Mouse (Mus musculus) CD4-positive, CD25-positive, alpha-beta regulatory T cell, adult 2 months (primary cell): ENCODE measurements around the gene Lrmda.

Source experiments
- DNase-seq: peaks from one replicate; pipeline ENCODE4 v3.0.0-alpha.2; 2012; ENCODE audit warnings: low read depth, low spot score

Lrmda gene

GRCm38 (mm10) chr14:22509747-22510530 is 490.4 kb downstream of the Lrmda start:
- no peak for DNase-seq

- DNase-seq, result no peak
Observed at GRCm38 (mm10) chr14:22510531-22510785, 490.9 kb downstream of the Lrmda start.

- DNase-seq, result no peak
Observed at GRCm38 (mm10) chr14:22514362-22515084, 495.0 kb downstream of the Lrmda start.

GRCm38 (mm10) chr14:22530706-22531105 is 511.2 kb downstream of the Lrmda start:
- no peak for DNase-seq

- no peak for DNase-seq
Observed at GRCm38 (mm10) chr14:22533501-22533900, 514.0 kb downstream of the Lrmda start.

- no peak for DNase-seq
Observed at GRCm38 (mm10) chr14:22545887-22546675, 526.6 kb downstream of the Lrmda start.

- DNase-seq, result no peak
Observed at GRCm38 (mm10) chr14:22546676-22546984, 527.1 kb downstream of the Lrmda start.

GRCm38 (mm10) chr14:22548286-22548685 is 528.8 kb downstream of the Lrmda start:
- DNase-seq, result no peak

- no peak for DNase-seq
Observed at GRCm38 (mm10) chr14:22549166-22549565, 529.7 kb downstream of the Lrmda start.

GRCm38 (mm10) chr14:22552358-22552757 is 532.8 kb downstream of the Lrmda start:
- DNase-seq, result no peak

GRCm38 (mm10) chr14:22552841-22553240 is 533.3 kb downstream of the Lrmda start:
- no peak for DNase-seq

- DNase-seq, result no peak
Observed at GRCm38 (mm10) chr14:22553717-22554116, 534.2 kb downstream of the Lrmda start.

- DNase-seq, result no peak
Observed at GRCm38 (mm10) chr14:22572486-22572885, 553.0 kb downstream of the Lrmda start.

- no peak for DNase-seq
Observed at GRCm38 (mm10) chr14:22573585-22573984, 554.1 kb downstream of the Lrmda start.

- no peak for DNase-seq
Observed at GRCm38 (mm10) chr14:22574006-22574405, 554.5 kb downstream of the Lrmda start.

- no peak for DNase-seq
Observed at GRCm38 (mm10) chr14:22576441-22576840, 556.9 kb downstream of the Lrmda start.

- no peak for DNase-seq
Observed at GRCm38 (mm10) chr14:22577411-22578037, 558.0 kb downstream of the Lrmda start.

- DNase-seq, result peak; percentile 64
Observed at GRCm38 (mm10) chr14:22578224-22578623, 558.7 kb downstream of the Lrmda start.

GRCm38 (mm10) chr14:22578986-22579385 is 559.5 kb downstream of the Lrmda start:
- DNase-seq, result no peak

- DNase-seq, result no peak
Observed at GRCm38 (mm10) chr14:22582065-22582464, 562.6 kb downstream of the Lrmda start.

GRCm38 (mm10) chr14:22586281-22586680 is 566.8 kb downstream of the Lrmda start:
- DNase-seq, result no peak

- no peak for DNase-seq
Observed at GRCm38 (mm10) chr14:22586796-22587195, 567.3 kb downstream of the Lrmda start.
